Mouse (Mus musculus): ENCODE measurements around the gene Gatd1.

- TF ChIP-seq CTCF (IDR thresholded peaks at IDR 0.05; ENCODE audit: low read depth, low read length), result peak; percentile 53
- no peak for TF ChIP-seq EP300 (IDR thresholded peaks at IDR 0.05; ENCODE audit: insufficient read depth, low read depth, low read length)
These were observed 4.1 kb upstream of the Gatd1 start for GRCm38 (mm10) chr7:141417731-141418681.
